Mouse (Mus musculus): ENCODE measurements around the gene Notch1.

- TF ChIP-seq CTCF (IDR thresholded peaks at IDR 0.05; ENCODE audit: low read depth) = no peak
- no peak for TF ChIP-seq EP300 (IDR thresholded peaks at IDR 0.05; ENCODE audit: low read depth)
Measured at GRCm38 (mm10) chr2:26531829-26532228, 15.4 kb upstream of the Notch1 start.

All from liver, embryonic 14.5 days (tissue).